Mouse (Mus musculus) olfactory bulb, adult 2 months (tissue): ENCODE data around the gene Nkd1.

Experiments used
- CTCF ChIP-seq: fragments of 200-500 bp; IDR thresholded peaks from 2 replicates; pipeline ENCODE4 v1.5.1; 2012; ENCODE audit warnings: low read depth, mild to moderate bottlenecking, low read length, moderate library complexity; ENCODE audit not compliant: insufficient read depth
- POLR2A ChIP-seq: fragments of 200-500 bp; IDR thresholded peaks from 2 replicates; pipeline ENCODE4 v1.6.1; 2012; ENCODE audit warnings: mild to moderate bottlenecking, low read depth, low read length, moderate library complexity; ENCODE audit not compliant: insufficient read depth

- TF ChIP-seq POLR2A (no peak), CTCF (no peak)
Measured at GRCm38 (mm10) chr8:88569366-88569765, 48.2 kb downstream of the Nkd1 start.
